Mouse (Mus musculus) layer of hippocampus, adult 18-20 months (tissue): ENCODE results near the gene Actc1. TPM values are rescaled to one million over a fixed set of nuclear protein-coding genes. Genes with fewer than 3 reads are reported as not detected.

Source experiments
- total RNA-seq, 2 experiments: library from RNA; stranded (reverse); gene quantifications; 2 replicates each; pipeline ENCODE4 v1.2.3; 2021

The Actc1 gene
- total RNA-seq, 2 experiments from 2014 or later, result not detected

Other genes with a start within 250 kb of the Actc1 start
- 100 to 1,000 TPM; 404 to 421 TPM for gene Scg5, start 224.4 kb downstream of the Actc1 start, total RNA-seq
- 1 to 10 TPM; 1.3 to 1.6 TPM for gene Arhgap11a, start 204.9 kb downstream of the Actc1 start, total RNA-seq
- gene Gjd2, start 39.9 kb downstream of the Actc1 start, total RNA-seq, result 1 to 10 TPM; 4.5 to 4.8 TPM
- 10 to 100 TPM; 29.8 to 30.2 TPM for gene Aqr, start 133.5 kb upstream of the Actc1 start, total RNA-seq
- gene Zfp770, start 147.9 kb upstream of the Actc1 start, total RNA-seq, result 10 to 100 TPM; 20.8 to 21.7 TPM